Mouse (Mus musculus) heart, adult 2 months (tissue): ENCODE measurements around the gene 0610037L13Rik.

ENCODE experiments used
- CTCF ChIP-seq: fragments of 200-600 bp; IDR thresholded peaks from 2 replicates; pipeline ENCODE4 v1.8.1; 2022; ENCODE audit warnings: antibody characterized with exemption, mild to moderate bottlenecking, moderate library complexity
- POLR2A ChIP-seq: fragments of 200-500 bp; IDR thresholded peaks from 2 replicates; pipeline ENCODE4 v1.6.1; 2011; ENCODE audit warnings: mild to moderate bottlenecking, low read depth, low read length, control low read depth; ENCODE audit not compliant: insufficient read depth

DNA sequence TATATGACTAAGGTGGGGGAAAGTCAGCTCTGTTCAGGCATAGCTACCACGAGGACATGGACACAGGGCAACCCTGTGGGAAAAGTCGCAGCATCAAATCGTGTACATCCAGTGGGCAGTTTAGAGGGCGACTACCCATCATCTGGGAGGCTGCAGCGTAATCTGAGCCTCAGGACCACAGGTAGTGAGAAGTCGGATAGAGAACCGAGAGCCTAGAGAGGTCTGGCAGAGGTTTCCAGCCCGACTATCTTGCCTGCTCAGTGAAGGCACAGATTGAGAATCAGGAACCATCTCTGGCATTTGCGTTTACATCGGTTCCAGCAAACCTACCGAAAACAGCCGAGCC is 255 bp upstream of the 0610037L13Rik start:
- no peak; the same call in 1 of the 2 replicates for TF ChIP-seq POLR2A
- TF ChIP-seq CTCF = no peak
